Mouse (Mus musculus) neural tube, embryonic 14.5 days (tissue): ENCODE measurements around the gene Axdnd1. TPM values are rescaled to one million over a fixed set of nuclear protein-coding genes. Genes with fewer than 3 reads are reported as not detected.
"Not testable (repeated sequence)": the region's sequence is repeated elsewhere in the genome, so short reads cannot be mapped to it uniquely, and the experiment has no call there.

Experiments
- ATAC-seq: fragments of 200-750 bp; cut with Nextera tagmentation; 2 replicates; pipeline ENCODE4 v1.8.0; 2017; ENCODE audit warnings: low read depth, mild to moderate bottlenecking, moderate TSS enrichment, moderate library complexity
- H3K27ac ChIP-seq: fragments of 300-500 bp; sonication (generic); 2 replicates; pipeline ENCODE4 v1.5.1; 2014; ENCODE audit warnings: low read depth, mild to moderate bottlenecking, control low read depth, low read length, moderate library complexity, mixed read lengths
- H3K27me3 ChIP-seq: fragments of 300-500 bp; sonication (generic); 2 replicates; pipeline ENCODE4 v1.6.1; 2014; ENCODE audit warnings: low read length; ENCODE audit not compliant: control insufficient read depth, insufficient read depth
- H3K36me3 ChIP-seq: fragments of 300-500 bp; sonication (generic); 2 replicates; pipeline ENCODE4 v1.6.1; 2014; ENCODE audit warnings: low read length, mixed read lengths; ENCODE audit not compliant: control insufficient read depth, insufficient read depth
- H3K4me1 ChIP-seq: fragments of 300-500 bp; sonication (generic); 2 replicates; pipeline ENCODE4 v1.6.1; 2014; ENCODE audit warnings: low read length; ENCODE audit not compliant: control insufficient read depth, insufficient read depth
- H3K4me2 ChIP-seq: fragments of 300-500 bp; sonication (generic); 2 replicates; pipeline ENCODE4 v1.6.1; 2014; ENCODE audit warnings: mild to moderate bottlenecking, low read depth, low read length, control low read depth
- H3K4me3 ChIP-seq: fragments of 300-500 bp; sonication (generic); 2 replicates; pipeline ENCODE4 v1.5.1; 2014; ENCODE audit warnings: low read depth, low read length, control low read depth, mixed read lengths
- H3K9ac ChIP-seq: fragments of 300-500 bp; sonication (generic); replicated peaks from 2 replicates; pipeline ENCODE4 v1.6.1; 2014; ENCODE audit warnings: low read depth, mild to moderate bottlenecking, control low read depth, low read length, mixed read lengths
- H3K9me3 ChIP-seq: fragments of 300-500 bp; sonication (generic); 2 replicates; pipeline ENCODE4 v1.6.1; 2016; ENCODE audit warnings: low read length; ENCODE audit not compliant: control insufficient read depth
- WGBS: fragments of 180-500 bp; shearing (Covaris S2); extraction: QIAGEN DNeasy Blood & Tissue Kit; methylation state at CpG from one replicate; pipeline ENCODE4 v1.1.7; 2014; 5-methylcytosine and 5-hydroxymethylcytosine counted together
- polyA plus RNA-seq: library from polyadenylated mRNA; unstranded; fragments of >200 nt; fragmentation: Nextera tagmentation; extraction: Ambion mirVana; gene quantifications from 2 replicates; pipeline ENCODE4 v1.2.1, GENCODE M21; 2014

Axdnd1 gene
- polyA plus RNA-seq, 1 experiment from 2014 or later: 0.35 TPM

- no peak for ATAC-seq
- Histone ChIP-seq H3K27ac (no peak overlapping the region), H3K9me3 (no peaks in the 10 kb centered on the region), H3K36me3 (no peaks in the 10 kb centered on the region), H3K27me3 (no peaks in the 10 kb centered on the region), H3K9ac (no peak overlapping the region), H3K4me1 (no peaks in the 10 kb centered on the region), H3K4me2 (no peak overlapping the region), H3K4me3 (no peak overlapping the region)
- WGBS: 87% methylated on average over 9 of the region's 9 CpGs
Measured at GRCm38 (mm10) chr1:156323126-156323525, 97.8 kb downstream of the Axdnd1 start.

GRCm38 (mm10) chr1:156310630-156311029 is 110.3 kb downstream of the Axdnd1 start, which contains the start of gene Nphs2:
TSS of gene Nphs2 (plus strand) at chr1:156310727.
- Histone ChIP-seq H3K4me1 (no peaks in the 10 kb centered on the region), H3K27me3 (peaks cover 23% of the 10 kb centered on the region; the same call in 1 of the 2 replicates), H3K4me2 (peak within 1 kb of the TSS; percentile 29), H3K27ac (no peak within 1 kb of the TSS), H3K9me3 (no peaks in the 10 kb centered on the region), H3K4me3 (peak within 1 kb of the TSS; percentile 5; the same call in 1 of the 2 replicates), H3K9ac (no peak within 1 kb of the TSS), H3K36me3 (no peaks in the 10 kb centered on the region)
- no peak for ATAC-seq
- 3% methylated on average over 29 of the region's 29 CpGs for WGBS

- no peaks in the 10 kb centered on the region for H3K9me3 ChIP-seq
- H3K27me3 ChIP-seq: peaks cover 29% of the 10 kb centered on the region
- no peak overlapping the region for H3K27ac ChIP-seq
- H3K4me1 ChIP-seq: no peaks in the 10 kb centered on the region
- H3K4me3 ChIP-seq: no peak overlapping the region
- H3K4me2 ChIP-seq: no peak overlapping the region
- H3K36me3 ChIP-seq: no peaks in the 10 kb centered on the region
- no peak overlapping the region for H3K9ac ChIP-seq
- WGBS: 77% methylated on average over 1 of the region's 1 CpGs
- ATAC-seq: no peak
Measured at GRCm38 (mm10) chr1:156308595-156308994, 112.4 kb downstream of the Axdnd1 start.

GRCm38 (mm10) chr1:156302911-156303749 is 117.8 kb downstream of the Axdnd1 start, which contains the start of gene Tdrd5:
TSS of gene Tdrd5 (minus strand) at chr1:156303664.
- H3K9ac ChIP-seq: peak within 1 kb of the TSS; percentile 49
- H3K36me3 ChIP-seq: no peaks in the 10 kb centered on the region
- no peaks in the 10 kb centered on the region for H3K4me1 ChIP-seq
- no peak within 1 kb of the TSS for H3K27ac ChIP-seq
- no peaks in the 10 kb centered on the region for H3K9me3 ChIP-seq
- H3K4me3 ChIP-seq: peak within 1 kb of the TSS; percentile 60
- ATAC-seq: peak; percentile 93
- H3K4me2 ChIP-seq: peak within 1 kb of the TSS; percentile 96
- H3K27me3 ChIP-seq: peaks cover 15% of the 10 kb centered on the region
- under 1% methylated on average over 77 of the region's 85 CpGs for WGBS

- Histone ChIP-seq H3K4me3 (no peak overlapping the region), H3K9me3 (no peaks in the 10 kb centered on the region), H3K36me3 (no peaks in the 10 kb centered on the region), H3K27ac (no peak overlapping the region), H3K27me3 (no peaks in the 10 kb centered on the region), H3K4me1 (no peaks in the 10 kb centered on the region), H3K9ac (no peak overlapping the region), H3K4me2 (no peak overlapping the region)
- no peak for ATAC-seq
- WGBS: 94% methylated on average over 6 of the region's 6 CpGs
Measured at GRCm38 (mm10) chr1:156290016-156290415, 130.9 kb downstream of the Axdnd1 start.

- 71% methylated on average over 9 of the region's 10 CpGs for WGBS
Measured at GRCm38 (mm10) chr1:156289222-156289587, 131.8 kb downstream of the Axdnd1 start.

GRCm38 (mm10) chr1:156288556-156289221 is 132.3 kb downstream of the Axdnd1 start:
- Histone ChIP-seq H3K9ac (no peak overlapping the region), H3K4me2 (no peak overlapping the region), H3K4me3 (no peak overlapping the region), H3K27ac (no peak overlapping the region), H3K9me3 (no peaks in the 10 kb centered on the region), H3K27me3 (no peaks in the 10 kb centered on the region), H3K36me3 (no peaks in the 10 kb centered on the region), H3K4me1 (no peaks in the 10 kb centered on the region)
- WGBS: 80% methylated on average over 9 of the region's 9 CpGs
- ATAC-seq: no peak

More at GRCm38 (mm10) chr1:156289222-156289587, 131.8 kb downstream of the Axdnd1 start:
- not testable (repeated sequence) for H3K36me3 ChIP-seq, H3K9me3 ChIP-seq, H3K9ac ChIP-seq, ATAC-seq, H3K27ac ChIP-seq, H3K27me3 ChIP-seq, H3K4me3 ChIP-seq, H3K4me1 ChIP-seq, H3K4me2 ChIP-seq

- Histone ChIP-seq H3K27me3 (no peaks in the 10 kb centered on the region), H3K4me2 (no peak overlapping the region), H3K36me3 (no peaks in the 10 kb centered on the region), H3K9me3 (no peaks in the 10 kb centered on the region), H3K4me1 (no peaks in the 10 kb centered on the region), H3K4me3 (no peak overlapping the region), H3K9ac (no peak overlapping the region), H3K27ac (no peak overlapping the region)
- WGBS: 88% methylated on average over 5 of the region's 5 CpGs
- ATAC-seq: no peak
Measured at GRCm38 (mm10) chr1:156285541-156285896, 135.4 kb downstream of the Axdnd1 start.
